13 mouse cellular contexts compared by ENCODE assay signal in the genomic region with DNA sequence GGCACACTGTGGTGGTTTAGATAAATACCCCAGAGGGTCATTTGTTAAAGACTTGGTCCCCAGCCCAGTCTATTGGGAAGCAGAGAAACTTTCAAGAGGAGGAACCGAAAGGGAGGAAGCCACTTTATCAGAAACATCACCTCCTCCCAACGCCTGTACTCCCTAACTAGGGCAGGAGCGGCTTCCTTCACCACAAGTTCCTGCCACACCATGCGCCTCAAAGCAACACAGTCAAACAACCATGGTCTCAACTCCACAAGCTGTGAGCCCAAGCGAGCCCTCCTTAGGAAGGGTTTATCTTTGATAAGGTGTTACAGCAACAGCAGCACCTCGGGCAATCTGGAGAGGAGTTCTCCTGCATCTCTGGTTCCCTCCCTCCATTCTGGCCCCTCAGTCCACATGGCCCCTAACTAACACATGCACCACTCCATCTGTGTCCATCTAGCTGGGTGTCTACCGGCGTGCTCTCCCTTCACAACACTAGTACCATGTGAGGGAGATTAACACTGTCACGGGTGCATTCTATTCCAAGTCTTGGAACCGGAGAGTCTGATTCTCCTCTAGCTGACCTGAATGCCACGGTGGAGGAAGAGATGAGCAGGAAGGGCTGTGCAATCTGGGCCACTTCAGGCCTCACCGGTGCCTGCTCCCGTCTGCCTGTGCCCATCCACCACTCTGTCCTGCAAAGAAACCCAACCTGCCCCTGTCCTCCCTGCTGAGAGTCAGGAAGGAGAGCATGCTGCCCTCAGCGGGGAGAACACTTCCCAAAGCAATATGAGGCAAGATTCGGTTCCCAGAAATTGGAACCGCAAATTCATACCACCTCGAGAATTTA.
A peak's percentile ranks its signal among the peaks of the same experiment; 100 is the strongest.
DNase-seq lines count a peak whose midpoint lies in the region; ATAC-seq and TF ChIP-seq lines count a peak whose summit lies in the region.
"Had no signal": no experiment of that assay in that cellular context is flagged by ENCODE, and none has a peak within 500 bp of the region (broad histone marks: within the 10 kb centered on the region; RNA-seq: fewer than 3 reads in every experiment).

No protein-coding gene starts in this region.

- no peak overlapping the region for H3K9ac ChIP-seq in midbrain, embryonic 11.5 days (ENCODE audit: low read length)
- H3K9ac ChIP-seq in midbrain, embryonic 13.5 days (replicated peaks) = no peak overlapping the region
- no peak overlapping the region for H3K9ac ChIP-seq in liver, embryonic 14.5 days (replicated peaks)
- H3K9ac ChIP-seq: forebrain, embryonic 12.5 days; neural tube, embryonic 13.5 days had no signal

- H3K4me2 ChIP-seq in midbrain, embryonic 11.5 days = no peak overlapping the region
- H3K4me2 ChIP-seq in midbrain, embryonic 13.5 days (replicated peaks) = no peak overlapping the region
- peak overlapping the region; percentile 7 for H3K4me2 ChIP-seq in liver, embryonic 14.5 days (ENCODE audit: low read depth)
- H3K4me2 ChIP-seq: forebrain, embryonic 12.5 days; neural tube, embryonic 13.5 days had no signal

- ATAC-seq in midbrain, embryonic 11.5 days (ENCODE audit: low FRiP score) = no peak
- ATAC-seq in midbrain, embryonic 13.5 days = no peak
- no peak for ATAC-seq in liver, embryonic 14.5 days (ENCODE audit: insufficient read depth)
- ATAC-seq: Patski had no signal

- no peak overlapping the region for H3K27ac ChIP-seq in midbrain, embryonic 11.5 days (ENCODE audit: low read depth, low read length)
- H3K27ac ChIP-seq in midbrain, embryonic 13.5 days = no peak overlapping the region
- H3K27ac ChIP-seq in liver, embryonic 14.5 days = no peak overlapping the region
- H3K27ac ChIP-seq: forebrain, embryonic 12.5 days; heart, embryonic 10.5 days; neural tube, embryonic 13.5 days had no signal

- peak; percentile 66 for DNase-seq in midbrain, embryonic 11.5 days (ENCODE audit: low spot score, missing footprints)
- peak; percentile 93 for DNase-seq in cerebellum, adult 9-10 months
- DNase-seq in liver, embryonic 14.5 days (ENCODE audit: low read depth in 3 of 3, low spot score in 3 of 3) = no peak
- DNase-seq in thymus, postnatal 36 days = peak; percentile 71 to 81
- DNase-seq in MN1 (ENCODE audit: low spot score) = no peak
- no peak for DNase-seq in kidney, postnatal 4 days
- DNase-seq: kidney, adult 11 months; lung, postnatal 4 days had no signal

- no peak for TF ChIP-seq CTCF in liver, embryonic 14.5 days (IDR thresholded peaks at IDR 0.05; ENCODE audit: low read depth)

- no peaks in the 10 kb centered on the region for H3K27me3 ChIP-seq in midbrain, embryonic 11.5 days (ENCODE audit: control insufficient read depth, insufficient read depth, low read length)
- no peaks in the 10 kb centered on the region for H3K27me3 ChIP-seq in midbrain, embryonic 13.5 days
- H3K27me3 ChIP-seq in liver, embryonic 14.5 days (ENCODE audit: control insufficient read depth, insufficient read depth, low read length) = no peaks in the 10 kb centered on the region
- H3K27me3 ChIP-seq: forebrain, embryonic 12.5 days; neural tube, embryonic 13.5 days; Patski had no signal

- H3K36me3 ChIP-seq in midbrain, embryonic 11.5 days (ENCODE audit: control insufficient read depth, insufficient read depth, low read length) = no peaks in the 10 kb centered on the region
- H3K36me3 ChIP-seq in midbrain, embryonic 13.5 days = peaks cover 8% of the 10 kb centered on the region
- no peaks in the 10 kb centered on the region for H3K36me3 ChIP-seq in liver, embryonic 14.5 days (replicated peaks; ENCODE audit: control insufficient read depth, insufficient read depth, low read depth)

- no peaks in the 10 kb centered on the region for H3K4me1 ChIP-seq in midbrain, embryonic 11.5 days (ENCODE audit: control insufficient read depth, insufficient read depth, low read length)
- no peaks in the 10 kb centered on the region for H3K4me1 ChIP-seq in midbrain, embryonic 13.5 days (replicated peaks)
- peaks cover 28 to 42% of the 10 kb centered on the region in 2 experiments for H3K4me1 ChIP-seq in liver, embryonic 14.5 days (replicated peaks; ENCODE audit: control insufficient read depth in 2 of 2, insufficient read depth in 2 of 2, low read length in 1 of 2)
- H3K4me1 ChIP-seq: neural tube, embryonic 13.5 days had no signal

- WGBS in midbrain, embryonic 11.5 days = 85% methylated on average over 17 of the region's 17 CpGs
- 90% methylated on average over 17 of the region's 17 CpGs for WGBS in midbrain, embryonic 13.5 days
- 27% methylated on average over 17 of the region's 17 CpGs for WGBS in liver, embryonic 14.5 days (ENCODE audit: insufficient replicate concordance)

- H3K9me3 ChIP-seq in midbrain, embryonic 11.5 days (ENCODE audit: control insufficient read depth, low read length) = peaks cover 6% of the 10 kb centered on the region; the same call in 1 of the 2 replicates
- H3K9me3 ChIP-seq in midbrain, embryonic 13.5 days = 0 out of 2 replicates have a peak, but pooled peaks cover 3% of the 10 kb centered on the region
- no peaks in the 10 kb centered on the region for H3K9me3 ChIP-seq in liver, embryonic 14.5 days (ENCODE audit: control insufficient read depth, low read length)
- H3K9me3 ChIP-seq: heart, embryonic 10.5 days had no signal

- H3K4me3 ChIP-seq in midbrain, embryonic 11.5 days (ENCODE audit: low read depth, low read length) = no peak overlapping the region
- H3K4me3 ChIP-seq in midbrain, embryonic 13.5 days (replicated peaks) = no peak overlapping the region
- no peak overlapping the region for H3K4me3 ChIP-seq in liver, embryonic 14.5 days (ENCODE audit: insufficient read depth in 1 of 2, low read depth in 2 of 2, low read length in 2 of 2)
- H3K4me3 ChIP-seq: forebrain, embryonic 12.5 days; heart, embryonic 10.5 days; neural tube, embryonic 13.5 days had no signal

- no peak for TF ChIP-seq EP300 in liver, embryonic 14.5 days (IDR thresholded peaks at IDR 0.05; ENCODE audit: low read depth)

Comparison
In these comparisons a context has a peak if more than half of its experiments do, and no peak if none do; other contexts are left out.
1. DNase-seq: peak in midbrain, embryonic 11.5 days (single experiment), cerebellum, adult 9-10 months (single experiment) and thymus, postnatal 36 days (2 of 2); none in liver, embryonic 14.5 days (0 of 3), MN1 (single experiment) and kidney, postnatal 4 days (0 of 2).